Mouse (Mus musculus): ENCODE measurements around the gene Ahsa2. TPM values are rescaled to one million over a fixed set of nuclear protein-coding genes. Genes with fewer than 3 reads are reported as not detected.
"Not testable (repeated sequence)": the region's sequence is repeated elsewhere in the genome, so short reads cannot be mapped to it uniquely, and the experiment has no call there.

Ahsa2 gene
- polyA plus RNA-seq, 1 experiment from 2014 or later: 90.9 TPM

- peaks cover 88% of the 10 kb centered on the region for H3K36me3 ChIP-seq
Measured at GRCm38 (mm10) chr11:23492048-23492790, 5.6 kb downstream of the Ahsa2 start.

DNA sequence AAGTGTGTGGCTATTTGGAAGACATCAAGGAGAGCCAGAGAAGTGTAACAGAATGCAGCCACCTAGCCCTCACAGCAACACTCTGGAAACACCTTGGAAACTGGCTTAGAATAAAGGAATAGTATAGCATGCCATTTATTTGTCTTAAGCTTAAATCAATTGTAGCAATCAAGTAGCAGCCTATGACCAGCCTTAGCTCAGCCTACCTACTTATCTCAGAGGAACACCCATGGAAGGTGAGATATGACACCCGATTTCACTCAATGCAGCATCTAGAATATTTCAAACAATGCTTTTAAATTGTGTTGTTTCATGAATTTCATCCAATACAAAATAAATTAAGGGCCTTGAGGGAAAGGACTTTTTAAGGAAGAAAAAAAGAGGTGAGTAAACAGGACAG lies 7.9 kb downstream of the Ahsa2 start:
- Histone ChIP-seq H3K36me3 (peaks cover 93% of the 10 kb centered on the region), H3K4me2 (no peak overlapping the region), H3K9me3 (no peaks in the 10 kb centered on the region), H3K4me3 (no peak overlapping the region), H3K4me1 (no peaks in the 10 kb centered on the region), H3K27ac (no peak overlapping the region), H3K27me3 (no peaks in the 10 kb centered on the region), H3K9ac (no peak overlapping the region)
- WGBS: 88% methylated on average over 1 of the region's 1 CpGs
- no peak for ATAC-seq (ENCODE audit: insufficient number of reproducible peaks, insufficient read depth, low FRiP score, low TSS enrichment, low read depth)

More at GRCm38 (mm10) chr11:23492048-23492790, 5.6 kb downstream of the Ahsa2 start:
- H3K27ac ChIP-seq: no peak overlapping the region
- H3K4me1 ChIP-seq: peaks cover 17% of the 10 kb centered on the region
- H3K4me3 ChIP-seq: no peak overlapping the region
- H3K9me3 ChIP-seq: no peaks in the 10 kb centered on the region
- no peak for ATAC-seq (ENCODE audit: insufficient number of reproducible peaks, insufficient read depth, low FRiP score, low TSS enrichment, low read depth)
- 80% methylated on average over 4 of the region's 4 CpGs for WGBS
- H3K4me2 ChIP-seq: no peak overlapping the region
- H3K27me3 ChIP-seq: no peaks in the 10 kb centered on the region
- no peak overlapping the region for H3K9ac ChIP-seq

DNA sequence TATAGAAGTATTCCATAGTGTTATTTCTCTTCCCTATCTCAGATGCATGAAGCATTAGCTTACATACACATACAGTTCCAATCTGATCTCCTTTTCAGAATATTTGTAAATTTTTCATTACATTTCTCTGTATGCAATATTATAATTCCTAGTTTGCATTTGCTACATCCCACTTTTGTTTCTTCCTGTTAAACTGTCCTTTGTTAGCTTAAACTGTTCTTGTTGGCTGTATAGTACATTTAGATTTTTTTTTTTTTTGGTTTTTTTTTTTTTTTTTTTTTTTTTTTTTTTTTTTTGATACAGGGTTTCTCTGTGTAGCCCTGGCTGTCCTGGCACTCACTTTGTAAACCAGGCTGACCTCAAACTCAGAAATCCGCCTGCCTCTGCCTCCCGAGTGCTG lies 32.0 kb downstream of the Ahsa2 start:
- H3K27me3 ChIP-seq; H3K4me1 ChIP-seq; H3K4me3 ChIP-seq; ATAC-seq (ENCODE audit: insufficient number of reproducible peaks, insufficient read depth, low FRiP score, low TSS enrichment, low read depth); H3K9me3 ChIP-seq; H3K27ac ChIP-seq; H3K4me2 ChIP-seq; H3K9ac ChIP-seq: not testable (repeated sequence)
- 90% methylated on average over 2 of the region's 2 CpGs for WGBS
- H3K36me3 ChIP-seq: peaks cover 51% of the 10 kb centered on the region

Small RNAs within 50 kb of the gene (microRNA-seq; reads per million reads assigned to microRNA genes)
- not detected for gene Gm47279

Other genes with a start within 250 kb of the Ahsa2 start
- gene Xpo1, start 242.0 kb downstream of the Ahsa2 start, polyA plus RNA-seq (2015; fragmentation: Nextera tagmentation; extraction: Ambion mirVana): 105 and 111 TPM in 2 replicates
- 27.9 and 41.1 TPM in 2 replicates for gene Usp34, start 191.1 kb downstream of the Ahsa2 start, polyA plus RNA-seq (2015; fragmentation: Nextera tagmentation; extraction: Ambion mirVana)
- gene 1700093K21Rik, start 23.1 kb upstream of the Ahsa2 start, polyA plus RNA-seq (2015; fragmentation: Nextera tagmentation; extraction: Ambion mirVana): not detected in 2 replicates
- 25.6 and 28.7 TPM in 2 replicates for gene 0610010F05Rik, start 135.6 kb upstream of the Ahsa2 start, polyA plus RNA-seq (2015; fragmentation: Nextera tagmentation; extraction: Ambion mirVana)
- 23.5 and 28.2 TPM in 2 replicates for gene Pus10, start 167.6 kb upstream of the Ahsa2 start, polyA plus RNA-seq (2015; fragmentation: Nextera tagmentation; extraction: Ambion mirVana)
- gene Pex13, start 167.9 kb upstream of the Ahsa2 start, polyA plus RNA-seq (2015; fragmentation: Nextera tagmentation; extraction: Ambion mirVana): 41.3 and 42.5 TPM in 2 replicates